ENCODE assay signal across 23 mouse cellular contexts in the genomic region with DNA sequence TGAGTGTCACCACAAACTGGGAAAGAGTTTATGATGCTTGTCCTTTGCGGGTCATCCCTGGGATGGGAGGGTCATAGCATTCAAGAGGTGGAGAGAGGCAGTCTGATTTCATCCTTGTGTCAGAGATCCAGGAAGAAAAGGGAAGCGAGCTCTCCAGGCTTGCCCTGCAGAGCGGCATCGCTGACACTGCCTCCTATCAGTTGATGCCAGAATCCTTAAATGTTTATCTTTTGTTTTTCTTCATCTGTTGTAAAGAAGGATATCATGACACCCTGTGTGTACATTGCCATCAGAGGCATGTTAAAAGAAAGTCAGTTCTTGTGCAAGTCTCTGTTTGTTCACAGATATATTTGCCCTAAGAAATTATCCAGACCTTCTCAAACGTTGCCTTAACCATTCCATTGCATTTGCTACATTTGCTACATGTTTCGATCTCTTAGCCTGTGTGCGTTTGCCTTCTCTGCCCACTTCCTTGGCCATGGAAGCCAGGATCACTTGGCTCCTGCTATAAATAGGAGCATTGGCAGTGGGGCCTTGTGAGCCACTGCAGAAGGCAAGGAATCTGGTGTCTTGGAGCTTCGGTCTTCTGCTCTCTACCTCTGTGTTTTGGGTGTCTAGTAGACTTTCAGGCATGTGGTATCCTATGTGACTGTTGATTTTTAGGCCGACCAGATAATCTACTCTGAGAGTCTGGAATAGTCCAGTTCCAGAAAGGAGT. TPM values are rescaled to one million over a fixed set of nuclear protein-coding genes. Genes with fewer than 3 reads are reported as not detected.
DNase-seq lines count a peak whose midpoint lies in the region; ATAC-seq lines count a peak whose summit lies in the region.
"Had no signal": no experiment of that assay in that cellular context is flagged by ENCODE, and none has a peak within 500 bp of the region (broad histone marks: within the 10 kb centered on the region; RNA-seq: fewer than 3 reads in every experiment).

No protein-coding gene starts in this region.

- H3K9me3 ChIP-seq in hindbrain, embryonic 13.5 days, result no peaks in the 10 kb centered on the region
- no peaks in the 10 kb centered on the region for H3K9me3 ChIP-seq in hindbrain, embryonic 11.5 days (ENCODE audit: control insufficient read depth, low read length)
- no peaks in the 10 kb centered on the region for H3K9me3 ChIP-seq in liver, embryonic 16.5 days (replicated peaks; ENCODE audit: control insufficient read depth, low read length)
- H3K9me3 ChIP-seq: hindbrain, embryonic 10.5 days; lung, embryonic 15.5 days; midbrain, embryonic 13.5 days; stomach, embryonic 15.5 days had no signal

- intact Hi-C loops in gastrocnemius, postnatal 36 days (cut with DNase I), result no loop called here

- no peaks in the 10 kb centered on the region for H3K27me3 ChIP-seq in hindbrain, embryonic 13.5 days
- no peaks in the 10 kb centered on the region for H3K27me3 ChIP-seq in hindbrain, embryonic 11.5 days (ENCODE audit: control insufficient read depth, insufficient read depth, low read length)
- no peaks in the 10 kb centered on the region for H3K27me3 ChIP-seq in liver, embryonic 16.5 days (ENCODE audit: control insufficient read depth, insufficient read depth, low read depth, low read length)
- H3K27me3 ChIP-seq: lung, embryonic 15.5 days; midbrain, embryonic 13.5 days; Patski; stomach, embryonic 15.5 days had no signal

- DNase-seq in gastrocnemius, adult 8-10 months (ENCODE audit: low spot score in 2 of 2), result peak; percentile 14 to 34
- DNase-seq in gastrocnemius, postnatal 36 days, result no peak
- no peak for DNase-seq in hindbrain, embryonic 11.5 days (ENCODE audit: low spot score)
- DNase-seq in MEL-GATA-1-ER (ENCODE audit: extremely low read depth, low read depth), result peak; percentile 43
- DNase-seq in layer of hippocampus, postnatal 25 days (ENCODE audit: extremely low spot score in 1 of 2, low spot score in 1 of 2), result no peak
- DNase-seq in urinary bladder, postnatal 14 days (ENCODE audit: low spot score), result no peak
- DNase-seq: adrenal gland, postnatal 25 days; B cell, adult 2 months; cerebellum, adult 18-20 months; cerebellum, postnatal 36 days; spleen, adult 18-20 months had no signal

- 0 out of 2 replicates have a peak overlapping the region, but pooled peaks have one; percentile 44 for H3K9ac ChIP-seq in hindbrain, embryonic 13.5 days
- H3K9ac ChIP-seq in hindbrain, embryonic 11.5 days (ENCODE audit: low read depth, low read length), result no peak overlapping the region
- 0 out of 2 replicates have a peak overlapping the region, but pooled peaks have one; percentile 16 for H3K9ac ChIP-seq in liver, embryonic 16.5 days (ENCODE audit: low read depth, low read length)
- H3K9ac ChIP-seq: lung, embryonic 15.5 days; stomach, embryonic 15.5 days had no signal

- peaks cover 42% of the 10 kb centered on the region for H3K4me1 ChIP-seq in hindbrain, embryonic 13.5 days (replicated peaks)
- peaks cover 4% of the 10 kb centered on the region for H3K4me1 ChIP-seq in hindbrain, embryonic 11.5 days (replicated peaks; ENCODE audit: control insufficient read depth, insufficient read depth, low read length)
- H3K4me1 ChIP-seq in liver, embryonic 16.5 days (ENCODE audit: control insufficient read depth, low read depth, low read length), result peaks cover 35% of the 10 kb centered on the region

- H3K4me3 ChIP-seq in hindbrain, embryonic 13.5 days, result no peak overlapping the region
- H3K4me3 ChIP-seq in hindbrain, embryonic 11.5 days (ENCODE audit: low read depth, low read length), result no peak overlapping the region
- H3K4me3 ChIP-seq in liver, embryonic 16.5 days (ENCODE audit: low read depth, low read length), result no peak overlapping the region
- H3K4me3 ChIP-seq: hindbrain, embryonic 10.5 days; layer of hippocampus, adult 2 months; lung, embryonic 15.5 days; midbrain, embryonic 13.5 days; stomach, embryonic 15.5 days had no signal

- no peak overlapping the region for H3K4me2 ChIP-seq in hindbrain, embryonic 13.5 days
- H3K4me2 ChIP-seq in hindbrain, embryonic 11.5 days (replicated peaks; ENCODE audit: low read depth, low read length), result no peak overlapping the region
- peak overlapping the region; percentile 12; the same call in 1 of the 2 replicates for H3K4me2 ChIP-seq in liver, embryonic 16.5 days (ENCODE audit: low read depth, low read length)
- H3K4me2 ChIP-seq: lung, embryonic 15.5 days had no signal

- no peak for ATAC-seq in hindbrain, embryonic 13.5 days (ENCODE audit: low FRiP score)
- ATAC-seq in hindbrain, embryonic 11.5 days (ENCODE audit: low FRiP score), result no peak
- no peak for ATAC-seq in liver, embryonic 16.5 days (ENCODE audit: low read depth)
- ATAC-seq: activated CD4-positive, CD25-positive, alpha-beta regulatory T cell, adult 4 months; forebrain, embryonic 16.5 days; intestine, postnatal 0 days; midbrain, embryonic 13.5 days; Patski had no signal

- 96% methylated on average over 9 of the region's 9 CpGs for WGBS in hindbrain, embryonic 13.5 days
- WGBS in hindbrain, embryonic 11.5 days, result 97% methylated on average over 9 of the region's 9 CpGs
- 52% methylated on average over 9 of the region's 9 CpGs for WGBS in liver, embryonic 16.5 days (ENCODE audit: insufficient replicate concordance)

- H3K27ac ChIP-seq in hindbrain, embryonic 13.5 days, result no peak overlapping the region
- H3K27ac ChIP-seq in hindbrain, embryonic 11.5 days (ENCODE audit: low read depth, low read length), result no peak overlapping the region
- H3K27ac ChIP-seq in liver, embryonic 16.5 days (ENCODE audit: low read length), result no peak overlapping the region
- H3K27ac ChIP-seq: hindbrain, embryonic 10.5 days; layer of hippocampus, adult 2 months; lung, embryonic 15.5 days; macrophage; midbrain, embryonic 13.5 days; stomach, embryonic 15.5 days had no signal

- peaks cover 26% of the 10 kb centered on the region for H3K36me3 ChIP-seq in hindbrain, embryonic 13.5 days
- no peaks in the 10 kb centered on the region for H3K36me3 ChIP-seq in hindbrain, embryonic 11.5 days (ENCODE audit: control insufficient read depth, insufficient read depth, low read length)
- peaks cover 8% of the 10 kb centered on the region; the same call in 1 of the 2 replicates for H3K36me3 ChIP-seq in liver, embryonic 16.5 days (ENCODE audit: control insufficient read depth, insufficient read depth)

RNA-seq across cellular contexts. Expression of gene Tmem127, which starts 2.7 kb away (rescaled TPM):
- 10 to 100 TPM; 21.1 to 27.7 (median 25.2) TPM for total RNA-seq in gastrocnemius, adult 8-10 months (2022)
- 10 to 100 TPM; 21.0 TPM for total RNA-seq in gastrocnemius, postnatal 36 days (2021)
- 49.0 TPM in 2 replicates for polyA plus RNA-seq in hindbrain, embryonic 13.5 days (2015; fragmentation: Nextera tagmentation; extraction: Ambion mirVana)
- polyA plus RNA-seq in hindbrain, embryonic 11.5 days (2014; fragmentation: Nextera tagmentation; extraction: Ambion mirVana), result 21.7 and 26.2 TPM in 2 replicates
- polyA plus RNA-seq in liver, embryonic 16.5 days (2015; fragmentation: Nextera tagmentation; extraction: Ambion mirVana), result 10.3 and 10.7 TPM in 2 replicates
- 10 to 100 TPM; 83.4 to 83.5 TPM for total RNA-seq in layer of hippocampus, postnatal 25 days (2021)

RNA-seq across cellular contexts. Expression of gene Ciao1, which starts 2.8 kb away (rescaled TPM):
- 10 to 100 TPM; 48.9 to 57.8 (median 54.9) TPM for total RNA-seq in gastrocnemius, adult 8-10 months (2022)
- total RNA-seq in gastrocnemius, postnatal 36 days (2021), result 10 to 100 TPM; 48.6 to 51.0 TPM
- 60.7 and 66.8 TPM in 2 replicates for polyA plus RNA-seq in hindbrain, embryonic 13.5 days (2015; fragmentation: Nextera tagmentation; extraction: Ambion mirVana)
- 57.9 and 63.5 TPM in 2 replicates for polyA plus RNA-seq in hindbrain, embryonic 11.5 days (2014; fragmentation: Nextera tagmentation; extraction: Ambion mirVana)
- 34.7 and 39.8 TPM in 2 replicates for polyA plus RNA-seq in liver, embryonic 16.5 days (2015; fragmentation: Nextera tagmentation; extraction: Ambion mirVana)
- total RNA-seq in layer of hippocampus, postnatal 25 days (2021), result 10 to 100 TPM; 76.0 to 87.5 TPM

RNA-seq across cellular contexts. Expression of gene Stard7, which starts 19.6 kb away (rescaled TPM):
- total RNA-seq in gastrocnemius, adult 8-10 months (2022), result 100 to 1,000 TPM; 108 to 119 (median 116) TPM
- 100 to 1,000 TPM in 1 of 2 experiments, 10 to 100 TPM in 1; 89.2 to 110 TPM for total RNA-seq in gastrocnemius, postnatal 36 days (2021)
- 74.2 and 79.5 TPM in 2 replicates for polyA plus RNA-seq in hindbrain, embryonic 13.5 days (2015; fragmentation: Nextera tagmentation; extraction: Ambion mirVana)
- polyA plus RNA-seq in hindbrain, embryonic 11.5 days (2014; fragmentation: Nextera tagmentation; extraction: Ambion mirVana), result 79.5 and 79.9 TPM in 2 replicates
- 32.7 and 34.9 TPM in 2 replicates for polyA plus RNA-seq in liver, embryonic 16.5 days (2015; fragmentation: Nextera tagmentation; extraction: Ambion mirVana)
- 100 to 1,000 TPM; 110 to 114 TPM for total RNA-seq in layer of hippocampus, postnatal 25 days (2021)

RNA-seq across cellular contexts. Expression of gene Snrnp200, which starts 42.3 kb away (rescaled TPM):
- total RNA-seq in gastrocnemius, adult 8-10 months (2022), result 10 to 100 TPM; 48.9 to 54.3 (median 50.6) TPM
- 10 to 100 TPM; 33.0 to 39.4 TPM for total RNA-seq in gastrocnemius, postnatal 36 days (2021)
- 51.0 and 53.7 TPM in 2 replicates for polyA plus RNA-seq in hindbrain, embryonic 13.5 days (2015; fragmentation: Nextera tagmentation; extraction: Ambion mirVana)
- polyA plus RNA-seq in hindbrain, embryonic 11.5 days (2014; fragmentation: Nextera tagmentation; extraction: Ambion mirVana), result 91.6 and 93.3 TPM in 2 replicates
- 23.3 and 28.2 TPM in 2 replicates for polyA plus RNA-seq in liver, embryonic 16.5 days (2015; fragmentation: Nextera tagmentation; extraction: Ambion mirVana)
- 10 to 100 TPM; 84.2 to 88.6 TPM for total RNA-seq in layer of hippocampus, postnatal 25 days (2021)

RNA-seq across cellular contexts. Expression of gene 1810024B03Rik, which starts 42.4 kb away (rescaled TPM):
- total RNA-seq in gastrocnemius, adult 8-10 months (2022), result under 1 TPM; 0.36 to 0.90 (median 0.51) TPM
- total RNA-seq in gastrocnemius, postnatal 36 days (2021), result under 1 TPM; 0.46 to 0.89 TPM
- 1.7 and 2.0 TPM in 2 replicates for polyA plus RNA-seq in hindbrain, embryonic 13.5 days (2015; fragmentation: Nextera tagmentation; extraction: Ambion mirVana)
- polyA plus RNA-seq in hindbrain, embryonic 11.5 days (2014; fragmentation: Nextera tagmentation; extraction: Ambion mirVana), result 2.7 and 3.0 TPM in 2 replicates
- 0.68 and 0.70 TPM in 2 replicates for polyA plus RNA-seq in liver, embryonic 16.5 days (2015; fragmentation: Nextera tagmentation; extraction: Ambion mirVana)
- 1 to 10 TPM in 1 of 2 experiments, under 1 TPM in 1; 0.49 to 1.2 TPM for total RNA-seq in layer of hippocampus, postnatal 25 days (2021)

Comparison
In these comparisons a context has a peak if more than half of its experiments do, and no peak if none do; other contexts are left out.
1. DNase-seq: peak in gastrocnemius, adult 8-10 months (2 of 2) and MEL-GATA-1-ER (single experiment); none in gastrocnemius, postnatal 36 days (0 of 2), hindbrain, embryonic 11.5 days (single experiment), layer of hippocampus, postnatal 25 days (0 of 2) and urinary bladder, postnatal 14 days (single experiment).